Mouse (Mus musculus): ENCODE results near the gene Ltbp4. TPM values are rescaled to one million over a fixed set of nuclear protein-coding genes. Genes with fewer than 3 reads are reported as not detected.
A peak's percentile ranks its signal among the peaks of the same experiment; 100 is the strongest.

Ltbp4 gene
- polyA plus RNA-seq, 1 experiment from 2014 or later, result 4.6 TPM

DNA sequence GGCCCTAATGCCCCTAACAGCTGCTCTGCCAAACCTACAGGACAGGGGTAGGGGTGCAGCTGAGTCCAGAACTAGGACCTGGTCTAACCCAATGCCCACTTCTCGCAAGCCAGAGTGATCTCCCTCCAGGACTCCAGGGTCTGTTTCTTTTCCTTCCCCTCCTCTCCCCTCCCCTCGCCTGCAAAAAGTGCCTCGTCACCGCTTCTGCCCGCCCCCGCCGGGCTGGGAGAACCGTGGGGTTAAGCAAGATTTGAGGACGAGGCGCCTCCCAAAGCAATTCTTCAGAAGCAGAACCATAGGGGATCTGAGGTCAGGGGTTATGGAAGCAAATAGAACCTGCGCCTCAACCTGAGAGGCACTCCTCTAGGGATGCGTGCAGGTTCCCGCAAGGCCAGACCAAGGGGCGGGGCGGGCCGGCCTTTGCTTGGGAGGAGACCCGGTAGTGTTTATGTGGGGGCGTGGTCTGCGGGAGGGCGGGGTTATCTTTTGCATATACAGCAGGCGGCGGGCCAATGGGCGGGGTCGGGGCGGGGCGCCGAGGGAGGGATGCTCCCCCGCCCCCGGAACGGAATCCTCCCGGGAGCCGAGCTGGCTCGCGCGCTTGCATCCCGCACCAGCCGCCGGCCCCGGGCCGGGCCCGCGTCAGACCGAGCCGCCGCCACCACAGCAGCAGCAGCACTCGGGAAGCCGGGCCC is 79.1 kb downstream of the Ltbp4 start, which contains the start of gene Numbl:
Gene Numbl (plus strand): TSS at position 229 of the 695 bp plus-strand sequence.
- Histone ChIP-seq H3K9ac (peak within 1 kb of the TSS; percentile 72), H3K27me3 (peaks cover 8% of the 10 kb centered on the region), H3K36me3 (replicated peaks) (peaks cover 4% of the 10 kb centered on the region; the same call in 1 of the 2 replicates), H3K4me1 (replicated peaks) (peaks cover 57% of the 10 kb centered on the region), H3K9me3 (replicated peaks) (no peaks in the 10 kb centered on the region), H3K4me3 (replicated peaks) (peak within 1 kb of the TSS; percentile 70), H3K4me2 (peak within 1 kb of the TSS; percentile 100), H3K27ac (replicated peaks) (peak within 1 kb of the TSS; percentile 77)
- peak; percentile 84 for ATAC-seq (ENCODE audit: insufficient read depth)
- under 1% methylated on average over 47 of the region's 47 CpGs for WGBS (ENCODE audit: insufficient replicate concordance)

DNA sequence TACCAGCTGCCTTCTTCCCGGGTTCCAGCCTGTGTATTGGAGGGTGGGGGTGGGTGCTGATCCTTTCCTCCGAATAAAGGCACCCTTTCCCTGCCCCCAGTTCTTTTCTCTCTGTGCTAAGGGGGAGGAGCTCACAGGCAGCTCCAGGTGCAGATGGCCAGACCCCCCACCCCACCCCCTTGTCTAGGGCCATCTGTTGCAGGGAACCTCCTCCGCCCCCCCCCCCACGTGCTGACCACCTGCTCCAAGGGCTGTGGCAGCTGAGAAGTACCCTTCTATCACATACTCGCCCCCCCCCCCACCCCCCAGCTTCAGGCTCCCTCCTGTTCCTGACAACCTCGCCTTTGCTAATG is 79.7 kb downstream of the Ltbp4 start:
- 24% methylated on average over 3 of the region's 6 CpGs for WGBS (ENCODE audit: insufficient replicate concordance)
- peak overlapping the region; percentile 77 for H3K27ac ChIP-seq (replicated peaks)
- peaks cover 4% of the 10 kb centered on the region; the same call in 1 of the 2 replicates for H3K36me3 ChIP-seq (replicated peaks)
- peaks cover 62% of the 10 kb centered on the region for H3K4me1 ChIP-seq (replicated peaks)
- H3K4me3 ChIP-seq (replicated peaks), result peak overlapping the region; percentile 70
- ATAC-seq (ENCODE audit: insufficient read depth), result no peak
- H3K9ac ChIP-seq, result peak overlapping the region; percentile 53; the same call in 1 of the 2 replicates
- H3K4me2 ChIP-seq, result peak overlapping the region; percentile 100
- no peaks in the 10 kb centered on the region for H3K9me3 ChIP-seq (replicated peaks)
- H3K27me3 ChIP-seq, result peaks cover 8% of the 10 kb centered on the region

DNA sequence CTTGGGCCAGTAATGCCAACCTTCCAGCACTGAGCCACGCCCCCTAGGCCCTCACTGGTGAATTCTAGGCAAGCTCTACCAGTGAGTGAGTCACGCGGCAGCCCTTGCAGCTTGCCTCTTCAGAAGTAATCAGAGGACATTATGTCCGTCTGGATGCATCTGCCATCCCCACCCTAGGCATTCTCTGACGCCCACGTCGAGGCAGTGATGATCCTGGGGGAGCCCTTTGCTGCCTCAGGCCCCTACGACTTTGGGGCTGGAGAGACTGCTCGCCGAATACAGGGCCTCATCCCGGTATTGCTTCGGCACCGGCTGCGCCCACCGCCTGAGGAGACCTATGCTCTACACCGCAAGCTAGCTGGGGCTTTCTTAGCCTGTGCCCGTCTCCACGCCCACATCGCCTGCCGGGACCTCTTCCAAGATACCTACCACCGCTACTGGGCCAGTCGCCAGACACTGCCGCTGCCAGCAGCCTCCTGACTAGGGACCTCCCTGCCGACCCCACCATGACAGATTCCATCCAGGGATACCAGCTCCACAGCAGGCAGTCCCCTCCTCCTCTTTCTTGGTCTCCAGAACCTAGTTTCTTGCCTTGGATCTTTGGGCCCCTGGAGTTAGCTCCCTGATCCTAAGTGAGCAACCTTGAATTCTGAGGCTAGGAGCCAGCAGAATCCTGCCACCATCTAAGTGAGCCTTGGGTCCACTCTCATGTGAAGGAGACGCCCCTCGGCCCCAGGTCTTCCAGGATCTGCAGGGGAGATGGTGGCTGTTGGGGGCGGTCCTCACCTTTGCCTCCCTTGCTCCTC is 80.2 kb downstream of the Ltbp4 start:
- peak overlapping the region; percentile 100 for H3K4me2 ChIP-seq
- peaks cover 65% of the 10 kb centered on the region for H3K4me1 ChIP-seq (replicated peaks)
- H3K9ac ChIP-seq, result no peak overlapping the region
- no peak for ATAC-seq (ENCODE audit: insufficient read depth)
- peak overlapping the region; percentile 77; the same call in 1 of the 2 replicates for H3K27ac ChIP-seq (replicated peaks)
- no peak overlapping the region for H3K4me3 ChIP-seq (replicated peaks)
- H3K27me3 ChIP-seq, result peaks cover 8% of the 10 kb centered on the region
- no peaks in the 10 kb centered on the region for H3K9me3 ChIP-seq (replicated peaks)
- peaks cover 4% of the 10 kb centered on the region; the same call in 1 of the 2 replicates for H3K36me3 ChIP-seq (replicated peaks)
- 66% methylated on average over 27 of the region's 27 CpGs for WGBS (ENCODE audit: insufficient replicate concordance)

DNA sequence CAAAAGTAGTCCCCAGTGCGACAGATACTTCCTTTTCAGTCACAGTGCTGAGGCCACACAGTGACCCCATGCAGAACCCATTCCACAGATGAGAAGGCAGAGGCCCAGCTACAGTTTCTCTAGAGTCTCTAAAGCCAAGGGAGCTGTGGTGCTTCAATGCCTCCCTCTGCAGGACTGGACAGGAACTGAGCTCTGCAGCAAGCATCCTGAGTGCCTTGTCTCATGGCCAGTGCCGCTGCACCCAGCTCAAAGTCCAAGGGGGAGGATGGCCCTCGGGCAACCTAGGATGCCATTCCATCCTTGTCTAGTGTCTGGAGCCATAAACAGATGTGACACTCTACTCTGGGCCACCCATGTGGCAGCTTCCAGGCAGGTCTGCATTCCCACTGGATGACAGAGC is 81.8 kb downstream of the Ltbp4 start:
- no peak overlapping the region for H3K4me3 ChIP-seq (replicated peaks)
- peaks cover 8% of the 10 kb centered on the region for H3K27me3 ChIP-seq
- H3K9ac ChIP-seq, result no peak overlapping the region
- H3K36me3 ChIP-seq (replicated peaks), result peaks cover 4% of the 10 kb centered on the region; the same call in 1 of the 2 replicates
- no peak for ATAC-seq (ENCODE audit: insufficient read depth)
- H3K4me2 ChIP-seq, result no peak overlapping the region
- no peaks in the 10 kb centered on the region for H3K9me3 ChIP-seq (replicated peaks)
- 63% methylated on average over 3 of the region's 3 CpGs for whole genome bisulfite sequencing (ENCODE audit: insufficient replicate concordance)
- H3K4me1 ChIP-seq (replicated peaks), result peaks cover 73% of the 10 kb centered on the region
- H3K27ac ChIP-seq (replicated peaks), result no peak overlapping the region

Other genes starting within 250 kb of the Ltbp4 start
- gene Cyp2f2, start 217.8 kb downstream of the Ltbp4 start, polyA plus RNA-seq (2015; fragmentation: Nextera tagmentation; extraction: Ambion mirVana), result 1.3 and 1.9 TPM in 2 replicates
- gene Cyp2t4, start 184.0 kb downstream of the Ltbp4 start, polyA plus RNA-seq (2015; fragmentation: Nextera tagmentation; extraction: Ambion mirVana), result not detected in 2 replicates
- gene Egln2, start 170.9 kb downstream of the Ltbp4 start, polyA plus RNA-seq (2015; fragmentation: Nextera tagmentation; extraction: Ambion mirVana), result 29.2 and 37.3 TPM in 2 replicates
- 21.2 and 23.0 TPM in 2 replicates for gene Rab4b, start 158.8 kb downstream of the Ltbp4 start, polyA plus RNA-seq (2015; fragmentation: Nextera tagmentation; extraction: Ambion mirVana)
- not detected in 2 replicates for gene Gm21983, start 156.6 kb downstream of the Ltbp4 start, polyA plus RNA-seq (2015; fragmentation: Nextera tagmentation; extraction: Ambion mirVana)
- 0.61 and 1.5 TPM in 2 replicates for gene Mia, start 156.5 kb downstream of the Ltbp4 start, polyA plus RNA-seq (2015; fragmentation: Nextera tagmentation; extraction: Ambion mirVana)
- gene BC024978, start 141.9 kb downstream of the Ltbp4 start, polyA plus RNA-seq (2015; fragmentation: Nextera tagmentation; extraction: Ambion mirVana), result 0.79 and 1.0 TPM in 2 replicates
- 79.3 and 89.6 TPM in 2 replicates for gene Snrpa, start 141.4 kb downstream of the Ltbp4 start, polyA plus RNA-seq (2015; fragmentation: Nextera tagmentation; extraction: Ambion mirVana)
- gene Itpkc, start 109.0 kb downstream of the Ltbp4 start, polyA plus RNA-seq (2015; fragmentation: Nextera tagmentation; extraction: Ambion mirVana), result 1.7 and 2.1 TPM in 2 replicates
- 23.8 and 26.5 TPM in 2 replicates for gene Coq8b, start 104.7 kb downstream of the Ltbp4 start, polyA plus RNA-seq (2015; fragmentation: Nextera tagmentation; extraction: Ambion mirVana)
- 2.0 and 2.6 TPM in 2 replicates for gene Numbl, start 79.3 kb downstream of the Ltbp4 start, polyA plus RNA-seq (2015; fragmentation: Nextera tagmentation; extraction: Ambion mirVana)
- 16.4 and 18.6 TPM in 2 replicates for gene Shkbp1, start 18.3 kb upstream of the Ltbp4 start, polyA plus RNA-seq (2015; fragmentation: Nextera tagmentation; extraction: Ambion mirVana)
- gene Gm20479, start 19.7 kb upstream of the Ltbp4 start, polyA plus RNA-seq (2015; fragmentation: Nextera tagmentation; extraction: Ambion mirVana), result 0.28 TPM in 1 of 2 replicates, not detected in the other
- gene Sptbn4, start 110.0 kb upstream of the Ltbp4 start, polyA plus RNA-seq (2015; fragmentation: Nextera tagmentation; extraction: Ambion mirVana), result 0.06 and 0.09 TPM in 2 replicates
- 920 and 1,009 TPM in 2 replicates for gene Blvrb, start 110.3 kb upstream of the Ltbp4 start, polyA plus RNA-seq (2015; fragmentation: Nextera tagmentation; extraction: Ambion mirVana)
- 35.6 and 38.9 TPM in 2 replicates for gene Sertad3, start 136.1 kb upstream of the Ltbp4 start, polyA plus RNA-seq (2015; fragmentation: Nextera tagmentation; extraction: Ambion mirVana)
- gene Sertad1, start 149.2 kb upstream of the Ltbp4 start, polyA plus RNA-seq (2015; fragmentation: Nextera tagmentation; extraction: Ambion mirVana), result 28.2 and 29.6 TPM in 2 replicates
- 0.67 and 0.75 TPM in 2 replicates for gene Prx, start 161.6 kb upstream of the Ltbp4 start, polyA plus RNA-seq (2015; fragmentation: Nextera tagmentation; extraction: Ambion mirVana)
- gene Hipk4, start 185.6 kb upstream of the Ltbp4 start, polyA plus RNA-seq (2015; fragmentation: Nextera tagmentation; extraction: Ambion mirVana), result 0.10 and 0.16 TPM in 2 replicates
- gene Pld3, start 215.5 kb upstream of the Ltbp4 start, polyA plus RNA-seq (2015; fragmentation: Nextera tagmentation; extraction: Ambion mirVana), result 76.3 and 93.4 TPM in 2 replicates
- 15.7 and 17.3 TPM in 2 replicates for gene 2310022A10Rik, start 215.5 kb upstream of the Ltbp4 start, polyA plus RNA-seq (2015; fragmentation: Nextera tagmentation; extraction: Ambion mirVana)

Data from liver, embryonic 15.5 days (tissue).